Mouse (Mus musculus): ENCODE data around the gene Mroh8.
"Not testable (repeated sequence)": the region's sequence is repeated elsewhere in the genome, so short reads cannot be mapped to it uniquely, and the experiment has no call there.

DNA sequence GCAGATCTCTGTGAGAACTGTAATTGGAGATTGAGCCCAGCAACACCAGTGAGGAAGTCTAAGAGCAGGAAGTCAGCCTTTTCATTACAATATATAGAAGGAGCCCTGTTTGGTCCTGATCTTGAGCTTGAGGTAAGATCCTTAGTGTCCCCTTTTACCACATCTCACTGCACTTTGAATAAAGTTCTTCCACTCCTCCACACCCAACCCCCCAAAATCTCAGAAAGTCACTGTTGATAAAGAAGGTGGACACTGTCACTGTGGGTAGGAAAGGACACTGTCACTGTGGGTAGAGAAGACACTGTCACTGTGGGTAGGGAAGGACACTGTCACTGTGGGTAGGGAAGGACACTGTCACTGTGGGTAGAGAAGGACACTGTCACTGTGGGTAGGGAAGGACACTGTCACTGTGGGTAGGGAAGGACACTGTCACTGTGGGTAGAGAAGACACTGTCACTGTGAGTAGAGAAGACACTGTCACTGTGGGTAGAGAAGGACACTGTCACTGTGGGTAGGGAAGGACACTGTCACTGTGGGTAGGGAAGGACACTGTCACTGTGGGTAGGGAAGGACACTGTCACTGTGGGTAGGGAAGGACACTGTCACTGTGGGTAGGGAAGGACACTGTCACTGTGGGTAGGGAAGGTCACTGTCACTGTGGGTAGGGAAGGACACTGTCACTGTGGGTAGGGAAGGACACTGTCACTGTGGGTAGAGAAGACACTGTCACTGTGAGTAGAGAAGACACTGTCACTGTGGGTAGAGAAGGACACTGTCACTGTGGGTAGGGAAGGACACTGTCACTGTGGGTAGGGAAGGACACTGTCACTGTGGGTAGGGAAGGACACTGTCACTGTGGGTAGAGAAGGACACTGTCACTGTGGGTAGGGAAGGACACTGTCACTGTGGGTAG lies 113.8 kb downstream of the Mroh8 start:
- not testable (repeated sequence) for TF ChIP-seq POLR2A (IDR thresholded peaks at IDR 0.05; ENCODE audit: borderline replicate concordance, low read depth, low read length); CTCF (IDR thresholded peaks at IDR 0.05; ENCODE audit: low read depth, low read length)

Measured in bone marrow macrophage, adult 2 months (primary cell).